ENCODE assay signal across 4 mouse cellular contexts in genomic region chr16:79296621-79297020, GRCm38 (mm10).
DNase-seq lines count a peak whose midpoint lies in the region; TF ChIP-seq lines count a peak whose summit lies in the region.
"Not testable (repeated sequence)": the region's sequence is repeated elsewhere in the genome, so short reads cannot be mapped to it uniquely, and the experiment has no call there.

No protein-coding gene starts in this region.

- not testable (repeated sequence) for H3K4me1 ChIP-seq in ES-Bruce4 (ENCODE audit: control insufficient read depth, insufficient read depth, low read length)

- not testable (repeated sequence) for H3K36me3 ChIP-seq in ES-Bruce4 (ENCODE audit: control insufficient read depth, insufficient read depth, low read length, poor library complexity, severe bottlenecking)

- peak overlapping the region; percentile 19; the same call in 1 of the 2 replicates for H3K27ac ChIP-seq in ES-Bruce4 (ENCODE audit: insufficient read depth, low read length)

- not testable (repeated sequence) for H3K27me3 ChIP-seq in ES-Bruce4 (ENCODE audit: control insufficient read depth, insufficient read depth, low read length, poor library complexity, severe bottlenecking)

- not testable (repeated sequence) for H3K9ac ChIP-seq in ES-Bruce4 (ENCODE audit: low read depth, poor library complexity, severe bottlenecking)

- not testable (repeated sequence) for H3K4me3 ChIP-seq in ES-Bruce4 (ENCODE audit: low read depth, low read length)

- TF ChIP-seq CTCF in ES-Bruce4 (IDR thresholded peaks at IDR 0.05; ENCODE audit: low read depth, low read length) = not testable (repeated sequence)

- peak; percentile 63 for DNase-seq in ES-CJ7 (ENCODE audit: low read depth, low spot score)
- DNase-seq in R1 (ENCODE audit: low read depth, low spot score) = peak; percentile 74
- DNase-seq in ZHBTc4 (ENCODE audit: low read depth, low spot score) = peak; percentile 38

- TF ChIP-seq EP300 in ES-Bruce4 (IDR thresholded peaks at IDR 0.05; ENCODE audit: insufficient read depth, low read depth, low read length) = 0 out of 2 replicates have a peak, but pooled peaks have one; percentile 26

- not testable (repeated sequence) for TF ChIP-seq POLR2A in ES-Bruce4 (IDR thresholded peaks at IDR 0.05; ENCODE audit: insufficient read depth, low read length)

- H3K9me3 ChIP-seq in ES-Bruce4 (replicated peaks; ENCODE audit: control insufficient read depth, insufficient read depth, low read length, poor library complexity, severe bottlenecking) = not testable (repeated sequence)
